Mouse (Mus musculus) yolk sac, embryonic 10.5 days (tissue): Measurements from ENCODE around the gene Ube2dnl2.

Experiments used
- DNase-seq: peaks from one replicate; pipeline ENCODE4 v3.0.0-alpha.2; 2017; ENCODE audit warnings: low spot score

The Ube2dnl2 gene

DNA sequence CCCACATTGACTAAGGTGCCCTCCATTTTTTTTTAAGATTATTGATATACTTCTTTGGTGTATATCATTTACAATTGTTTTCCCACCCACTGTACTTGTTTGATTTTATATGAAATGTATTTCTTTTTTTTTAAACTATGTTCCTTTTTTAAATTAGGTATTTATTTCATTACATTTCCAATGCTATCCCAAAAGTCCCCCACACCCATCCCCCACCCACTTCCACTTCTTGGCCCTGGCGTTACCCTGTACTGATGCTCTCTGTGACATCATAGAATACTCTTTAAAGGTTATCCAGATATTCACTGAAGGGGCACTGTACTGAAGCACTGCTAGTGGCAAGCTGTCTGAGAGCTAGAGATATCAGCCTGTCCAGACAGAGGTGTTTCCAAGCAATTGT, at the start of gene Ube2dnl2:
TSS of gene Ube2dnl2 (plus strand) at position 301 of the 400 bp plus-strand sequence.
- no peak for DNase-seq

DNA sequence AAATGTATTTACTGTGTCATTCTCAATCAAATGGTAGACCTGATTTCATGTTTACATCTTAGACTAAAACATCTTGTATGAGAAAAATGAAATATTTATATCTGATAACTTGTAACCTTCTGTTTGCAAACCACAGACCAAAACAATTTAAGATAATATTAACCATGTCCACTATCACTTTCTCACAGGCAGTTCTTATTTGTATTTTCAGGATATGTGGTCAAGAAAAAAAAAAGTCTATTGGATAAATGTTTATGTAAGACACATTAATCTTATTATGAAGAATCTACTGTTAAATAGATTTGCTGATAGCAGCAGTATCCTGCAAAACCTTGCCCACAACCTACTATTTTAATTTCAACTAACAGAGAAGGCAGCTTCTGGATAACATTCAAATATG, 11.9 kb upstream of the Ube2dnl2 start:
- DNase-seq: no peak

DNA sequence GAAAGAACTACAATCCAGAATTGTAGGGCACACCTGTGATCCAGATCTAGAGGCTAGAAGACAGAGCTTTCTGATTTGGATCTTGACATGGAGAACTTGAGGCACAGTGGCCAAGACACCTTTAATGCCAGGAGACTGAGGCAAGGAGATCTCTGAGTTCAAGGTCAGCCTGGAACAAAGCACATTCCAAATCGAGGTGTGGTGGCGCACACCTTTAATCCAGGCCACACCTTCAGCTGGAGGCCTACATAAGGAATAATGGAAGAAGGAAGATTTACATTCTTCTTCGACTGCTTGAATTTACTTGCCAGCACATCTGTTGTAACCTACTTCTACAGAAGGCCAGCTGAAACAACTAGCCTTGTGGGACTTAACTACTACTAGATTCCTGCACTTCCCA, 9.9 kb upstream of the Ube2dnl2 start:
- DNase-seq: no peak

DNA sequence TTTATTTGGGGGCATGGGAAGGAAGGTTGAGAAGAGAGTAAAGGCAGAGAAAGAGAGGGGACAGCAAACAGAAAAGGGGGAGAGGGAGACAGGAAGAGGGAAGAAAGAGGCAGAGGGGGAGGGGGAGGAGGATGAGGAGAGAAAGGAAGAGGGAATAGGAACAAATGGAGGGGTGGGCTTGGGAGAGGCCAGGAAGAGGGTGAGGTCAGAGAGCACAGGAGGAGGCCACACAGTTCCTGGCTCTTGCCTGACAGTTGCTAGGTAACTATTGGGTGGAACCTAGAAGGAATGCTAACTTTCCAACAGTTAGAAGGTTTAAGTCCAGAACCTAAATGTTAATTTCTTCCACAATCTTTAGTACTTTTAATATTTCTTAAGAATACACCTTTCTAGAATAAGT, 4.0 kb upstream of the Ube2dnl2 start:
- DNase-seq: no peak

DNA sequence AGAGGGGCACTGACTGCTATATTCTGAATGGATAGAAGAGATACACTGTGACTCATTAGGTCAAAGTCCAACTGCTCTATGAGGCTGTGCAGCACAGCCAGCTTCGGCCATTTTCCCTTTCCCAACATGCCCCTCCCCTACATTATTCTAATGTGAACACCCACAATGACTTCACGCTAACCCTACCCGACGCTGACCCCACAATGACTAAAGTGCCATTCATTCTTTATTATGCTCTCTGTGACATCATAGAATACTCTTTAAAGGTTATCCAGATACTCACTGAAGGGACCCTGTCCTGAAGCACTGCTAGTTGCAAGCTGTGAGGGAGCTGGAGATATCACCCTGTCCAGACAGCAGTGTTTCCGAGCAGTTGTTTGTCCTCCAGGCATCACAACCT, 2.7 kb upstream of the Ube2dnl2 start, which contains the start of gene Ube2dnl1:
TSS of gene Ube2dnl1 (plus strand) at position 301 of the 400 bp plus-strand sequence.
- no peak for DNase-seq

DNA sequence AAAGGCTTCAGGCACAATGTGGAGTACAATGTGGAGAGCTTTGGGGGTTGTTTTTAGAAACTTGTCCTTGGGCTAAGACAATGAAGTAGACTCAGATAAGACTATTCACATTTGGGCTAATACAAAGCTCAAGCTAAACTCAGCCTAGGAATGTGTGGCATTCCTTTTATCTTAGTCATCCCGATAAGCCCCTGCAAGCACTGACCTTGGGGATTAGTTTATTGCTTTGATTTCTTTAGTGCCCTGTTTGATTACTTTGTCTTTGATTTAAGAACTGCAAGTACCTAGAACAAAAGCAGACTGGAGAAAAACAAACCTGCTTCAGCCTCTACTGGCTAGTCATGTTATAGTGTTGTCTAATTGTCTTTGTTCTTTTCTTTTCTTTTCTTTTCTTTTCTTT, 47.7 kb downstream of the Ube2dnl2 start:
- DNase-seq: no peak
